Mouse (Mus musculus) forebrain, postnatal 0 days (tissue): ENCODE results near the gene Tasp1. TPM values are rescaled to one million over a fixed set of nuclear protein-coding genes. Genes with fewer than 3 reads are reported as not detected.
"Not testable (repeated sequence)": the region's sequence is repeated elsewhere in the genome, so short reads cannot be mapped to it uniquely, and the experiment has no call there.

Experiments
- ATAC-seq: fragments of 200-750 bp; cut with Nextera tagmentation; 2 replicates; pipeline ENCODE4 v1.8.0; 2017; ENCODE audit warnings: mild to moderate bottlenecking, moderate library complexity
- DNase-seq: peaks from one replicate; pipeline ENCODE4 v3.0.0-alpha.2; 2015
- H3K27ac ChIP-seq: fragments of 300-500 bp; sonication (generic); 2 replicates; pipeline ENCODE4 v1.5.1; 2014; ENCODE audit warnings: low read depth, mild to moderate bottlenecking, antibody characterized with exemption, low read length, moderate library complexity, mixed read lengths
- H3K27me3 ChIP-seq: fragments of 300-500 bp; sonication (generic); 2 replicates; pipeline ENCODE4 v1.6.1; 2014; ENCODE audit warnings: mild to moderate bottlenecking, low read length, mixed read lengths; ENCODE audit not compliant: insufficient read depth
- H3K36me3 ChIP-seq: fragments of 300-500 bp; sonication (generic); 2 replicates; pipeline ENCODE4 v1.6.1; 2014; ENCODE audit warnings: mild to moderate bottlenecking, moderate library complexity; ENCODE audit not compliant: insufficient read depth
- H3K4me1 ChIP-seq: fragments of 300-500 bp; sonication (generic); 2 replicates; pipeline ENCODE4 v1.6.1; 2014; ENCODE audit warnings: antibody characterized with exemption; ENCODE audit not compliant: insufficient read depth
- H3K4me2 ChIP-seq: fragments of 300-500 bp; sonication (generic); 2 replicates; pipeline ENCODE4 v1.6.1; 2014; ENCODE audit warnings: low read depth, mild to moderate bottlenecking, moderate library complexity
- H3K4me3 ChIP-seq: fragments of 300-500 bp; sonication (generic); 2 replicates; pipeline ENCODE4 v1.5.1; 2014; ENCODE audit warnings: low read depth, low read length, mixed read lengths
- H3K9ac ChIP-seq: fragments of 300-500 bp; sonication (generic); 2 replicates; pipeline ENCODE4 v1.6.1; 2014; ENCODE audit warnings: mild to moderate bottlenecking
- H3K9me3 ChIP-seq: fragments of 300-500 bp; sonication (generic); 2 replicates; pipeline ENCODE4 v1.6.1; 2016; ENCODE audit warnings: low read length
- CTCF ChIP-seq: sonication (generic); IDR thresholded peaks from 2 replicates; pipeline ENCODE4 v1.5.1; 2016; ENCODE audit warnings: antibody characterized with exemption, control low read depth, low read depth
- WGBS: fragments of 180-500 bp; shearing (Covaris S2); extraction: QIAGEN DNeasy Blood & Tissue Kit; methylation state at CpG from one replicate; pipeline ENCODE4 v1.1.7; 2014; 5-methylcytosine and 5-hydroxymethylcytosine counted together
- polyA plus RNA-seq: library from polyadenylated mRNA; unstranded; fragments of >200 nt; fragmentation: Nextera tagmentation; extraction: Ambion mirVana; gene quantifications from 2 replicates; pipeline ENCODE4 v1.2.1, GENCODE M21; 2015
- total RNA-seq: library from RNA; depleted of rRNA; stranded (reverse); fragments of >200 nt; gene quantifications from 2 replicates; pipeline ENCODE4 v1.2.3, GENCODE M21; 2014

Tasp1 gene
- total and polyA plus RNA-seq, 2 experiments from 2014 or later = 23.6 to 25.0 TPM

DNA sequence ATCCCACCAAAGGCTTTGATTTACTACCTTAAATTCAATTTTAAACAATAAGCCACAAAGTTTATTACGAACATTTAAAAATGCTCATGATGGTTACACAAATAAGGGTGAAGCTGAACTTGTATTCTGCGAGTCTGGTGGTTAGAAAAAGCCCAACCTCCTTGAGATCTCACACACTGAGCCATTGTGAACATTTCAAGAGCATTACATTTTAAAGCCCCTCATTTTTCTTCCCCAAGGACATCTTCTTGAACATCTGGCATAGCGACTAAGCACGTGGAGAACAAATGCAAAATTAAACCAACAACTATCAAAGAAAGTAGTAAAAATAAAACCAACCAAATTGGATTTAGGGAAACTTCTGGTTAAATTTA is 182.4 kb downstream of the Tasp1 start:
- Histone ChIP-seq H3K27me3 (no peaks in the 10 kb centered on the region), H3K36me3 (no peaks in the 10 kb centered on the region), H3K9me3 (no peaks in the 10 kb centered on the region), H3K4me3 (no peak overlapping the region), H3K4me2 (no peak overlapping the region), H3K9ac (no peak overlapping the region), H3K4me1 (no peaks in the 10 kb centered on the region; the same call in 1 of the 2 replicates), H3K27ac (no peak overlapping the region)
- DNase-seq = no peak
- WGBS = 67% methylated on average over 4 of the region's 4 CpGs
- no peak for ATAC-seq
- no peak for TF ChIP-seq CTCF

GRCm38 (mm10) chr2:139883581-139884263 is 182.9 kb downstream of the Tasp1 start:
- no peaks in the 10 kb centered on the region for H3K36me3 ChIP-seq
- peak; percentile 40 for DNase-seq
- WGBS = 64% methylated on average over 7 of the region's 7 CpGs
- no peak overlapping the region for H3K4me2 ChIP-seq
- no peak overlapping the region for H3K9ac ChIP-seq
- H3K4me1 ChIP-seq = no peaks in the 10 kb centered on the region; the same call in 1 of the 2 replicates
- no peaks in the 10 kb centered on the region for H3K9me3 ChIP-seq
- TF ChIP-seq CTCF = no peak
- H3K27me3 ChIP-seq = no peaks in the 10 kb centered on the region
- no peak overlapping the region for H3K27ac ChIP-seq
- no peak overlapping the region for H3K4me3 ChIP-seq
- ATAC-seq = peak; percentile 61; the same call in 1 of the 2 replicates

GRCm38 (mm10) chr2:139878052-139878621 is 188.5 kb downstream of the Tasp1 start:
- WGBS = 60% methylated on average over 7 of the region's 7 CpGs
- Histone ChIP-seq H3K27me3 (no peaks in the 10 kb centered on the region), H3K4me1 (no peaks in the 10 kb centered on the region), H3K4me2 (no peak overlapping the region), H3K27ac (no peak overlapping the region), H3K9me3 (no peaks in the 10 kb centered on the region), H3K4me3 (no peak overlapping the region), H3K9ac (no peak overlapping the region), H3K36me3 (no peaks in the 10 kb centered on the region)
- ATAC-seq (peak; percentile 32; the same call in 1 of the 2 replicates), DNase-seq (peak; percentile 49)
- TF ChIP-seq CTCF = no peak

- no peaks in the 10 kb centered on the region for H3K9me3 ChIP-seq
- ATAC-seq = no peak
- TF ChIP-seq CTCF = no peak
- H3K9ac ChIP-seq = no peak overlapping the region
- H3K4me2 ChIP-seq = no peak overlapping the region
- H3K27ac ChIP-seq = no peak overlapping the region
- H3K36me3 ChIP-seq = no peaks in the 10 kb centered on the region
- DNase-seq = no peak
- H3K4me3 ChIP-seq = no peak overlapping the region
- no peaks in the 10 kb centered on the region for H3K27me3 ChIP-seq
- 28% methylated on average over 3 of the region's 3 CpGs for WGBS
- no peaks in the 10 kb centered on the region for H3K4me1 ChIP-seq
Measured at GRCm38 (mm10) chr2:139875876-139876275, 190.7 kb downstream of the Tasp1 start.

DNA sequence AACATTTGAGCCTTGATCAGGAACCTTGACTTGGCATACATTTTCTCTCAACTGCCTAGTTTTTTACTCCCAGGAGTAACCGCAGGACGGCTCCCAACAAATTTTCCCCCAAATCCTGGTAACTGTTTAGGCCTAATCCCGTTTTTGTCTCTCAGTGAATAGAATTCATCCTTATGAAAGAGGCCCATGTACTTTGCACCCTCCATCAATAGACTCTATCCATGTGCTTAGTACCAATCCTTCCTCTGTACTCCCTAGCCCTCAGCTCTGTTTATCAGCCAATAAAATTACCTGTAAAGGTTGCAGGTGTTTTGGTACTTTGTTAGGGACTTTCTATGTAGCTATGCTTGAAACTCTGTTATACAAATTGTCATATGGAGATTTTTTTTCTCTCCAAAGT is 192.4 kb downstream of the Tasp1 start:
- H3K27me3 ChIP-seq = no peaks in the 10 kb centered on the region
- no peaks in the 10 kb centered on the region for H3K9me3 ChIP-seq
- no peak for ATAC-seq
- no peaks in the 10 kb centered on the region for H3K4me1 ChIP-seq
- H3K4me3 ChIP-seq = no peak overlapping the region
- 8% methylated on average over 3 of the region's 3 CpGs for WGBS
- no peak overlapping the region for H3K9ac ChIP-seq
- H3K27ac ChIP-seq = no peak overlapping the region
- no peaks in the 10 kb centered on the region for H3K36me3 ChIP-seq
- no peak for TF ChIP-seq CTCF
- H3K4me2 ChIP-seq = no peak overlapping the region
- no peak for DNase-seq

GRCm38 (mm10) chr2:139873762-139874161 is 192.8 kb downstream of the Tasp1 start:
- 31% methylated on average over 2 of the region's 2 CpGs for WGBS

DNA sequence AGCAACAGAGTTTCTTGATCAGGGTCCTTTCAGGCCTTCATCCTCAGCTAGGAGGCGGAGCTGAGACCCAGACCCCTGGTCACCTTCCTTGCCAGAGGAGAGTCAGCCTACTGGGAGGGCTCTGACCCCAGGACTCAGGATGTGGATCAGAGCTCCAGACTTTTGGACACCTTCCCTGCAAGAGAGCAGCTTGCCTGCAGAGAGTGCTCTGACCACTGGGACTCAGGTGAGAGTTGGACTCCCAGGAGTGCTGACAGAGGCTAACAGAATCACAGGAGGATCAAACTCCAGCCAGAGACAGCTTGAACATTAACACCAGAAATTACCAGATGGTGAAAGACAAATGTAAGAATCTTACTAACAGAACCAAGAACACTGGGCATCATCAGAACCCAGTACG is 197.5 kb downstream of the Tasp1 start:
- not testable (repeated sequence) for ATAC-seq, H3K27ac ChIP-seq, DNase-seq, H3K27me3 ChIP-seq, H3K9ac ChIP-seq, H3K4me2 ChIP-seq, H3K4me1 ChIP-seq, H3K9me3 ChIP-seq, H3K4me3 ChIP-seq, H3K36me3 ChIP-seq
- WGBS = 100% methylated on average over 2 of the region's 2 CpGs

More at GRCm38 (mm10) chr2:139873762-139874161, 192.8 kb downstream of the Tasp1 start:
- Histone ChIP-seq H3K9me3 (no peaks in the 10 kb centered on the region), H3K4me2 (no peak overlapping the region), H3K4me3 (no peak overlapping the region), H3K4me1 (no peaks in the 10 kb centered on the region), H3K27ac (no peak overlapping the region), H3K27me3 (no peaks in the 10 kb centered on the region), H3K36me3 (no peaks in the 10 kb centered on the region), H3K9ac (no peak overlapping the region)
- TF ChIP-seq CTCF = no peak
- ATAC-seq (no peak), DNase-seq (no peak)

GRCm38 (mm10) chr2:139863396-139863795 is 203.2 kb downstream of the Tasp1 start:
- not testable (repeated sequence) for H3K36me3 ChIP-seq, H3K4me2 ChIP-seq, H3K27me3 ChIP-seq, DNase-seq, H3K9me3 ChIP-seq, H3K27ac ChIP-seq, H3K4me1 ChIP-seq, H3K4me3 ChIP-seq, H3K9ac ChIP-seq, ATAC-seq
- 90% methylated on average over 3 of the region's 3 CpGs for WGBS
